Mouse (Mus musculus): ENCODE data around the gene Myh6. TPM values are rescaled to one million over a fixed set of nuclear protein-coding genes. Genes with fewer than 3 reads are reported as not detected.

The Myh6 gene
- polyA plus RNA-seq, 1 experiment from 2014 or later = 2,306 TPM

DNA sequence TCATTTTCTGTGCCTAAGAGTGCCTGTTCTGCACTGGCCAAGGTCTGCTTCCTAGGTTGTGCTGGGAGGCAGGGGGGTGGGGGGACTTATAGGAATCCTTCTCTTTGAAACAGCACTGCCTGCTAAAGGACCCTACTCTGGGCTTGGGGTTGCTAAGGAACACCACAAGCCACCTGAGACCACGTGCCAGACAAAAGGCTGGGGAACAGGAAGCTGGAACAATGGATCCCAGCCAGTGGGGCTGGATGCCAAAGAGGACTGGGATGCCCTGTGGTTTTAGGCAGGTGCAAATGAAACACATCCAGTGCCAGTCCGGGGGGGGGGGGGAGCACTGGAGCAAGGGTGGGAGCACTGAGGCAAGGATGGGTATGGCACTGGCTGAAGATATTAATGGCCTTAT is 36.3 kb downstream of the Myh6 start:
- Histone ChIP-seq H3K9ac (ENCODE audit: low read depth, low read length) (no peak overlapping the region), H3K27me3 (ENCODE audit: control insufficient read depth, insufficient read depth, low read length) (peaks cover 17% of the 10 kb centered on the region), H3K36me3 (ENCODE audit: control insufficient read depth, insufficient read depth, low read length) (no peaks in the 10 kb centered on the region), H3K4me2 (no peak overlapping the region), H3K4me3 (ENCODE audit: low read depth, low read length) (no peak overlapping the region), H3K27ac (ENCODE audit: low read depth, low read length) (no peak overlapping the region), H3K9me3 (replicated peaks; ENCODE audit: control insufficient read depth, low read length) (no peaks in the 10 kb centered on the region), H3K4me1 (ENCODE audit: control insufficient read depth, insufficient read depth, low read length) (peaks cover 6% of the 10 kb centered on the region)
- WGBS (ENCODE audit: insufficient replicate concordance) = 33% methylated on average over 2 of the region's 2 CpGs
- ATAC-seq (replicated peaks; ENCODE audit: insufficient number of reproducible peaks, low FRiP score, low TSS enrichment) = no peak

GRCm38 (mm10) chr14:54929801-54930200 is 36.9 kb downstream of the Myh6 start:
- no peaks in the 10 kb centered on the region for H3K36me3 ChIP-seq (ENCODE audit: control insufficient read depth, insufficient read depth, low read length)
- peaks cover 23% of the 10 kb centered on the region for H3K27me3 ChIP-seq (ENCODE audit: control insufficient read depth, insufficient read depth, low read length)
- no peaks in the 10 kb centered on the region for H3K9me3 ChIP-seq (replicated peaks; ENCODE audit: control insufficient read depth, low read length)
- H3K9ac ChIP-seq (ENCODE audit: low read depth, low read length) = no peak overlapping the region; the same call in 1 of the 2 replicates
- no peak overlapping the region for H3K4me2 ChIP-seq
- H3K4me3 ChIP-seq (ENCODE audit: low read depth, low read length) = no peak overlapping the region
- H3K4me1 ChIP-seq (ENCODE audit: control insufficient read depth, insufficient read depth, low read length) = peaks cover 13% of the 10 kb centered on the region
- WGBS (ENCODE audit: insufficient replicate concordance) = 56% methylated on average over 5 of the region's 5 CpGs
- no peak overlapping the region for H3K27ac ChIP-seq (ENCODE audit: low read depth, low read length)
- ATAC-seq (replicated peaks; ENCODE audit: insufficient number of reproducible peaks, low FRiP score, low TSS enrichment) = no peak

- peak overlapping the region; percentile 94 for H3K4me2 ChIP-seq
- WGBS (ENCODE audit: insufficient replicate concordance) = 17% methylated on average over 7 of the region's 7 CpGs
- no peaks in the 10 kb centered on the region for H3K36me3 ChIP-seq (ENCODE audit: control insufficient read depth, insufficient read depth, low read length)
- no peaks in the 10 kb centered on the region for H3K9me3 ChIP-seq (replicated peaks; ENCODE audit: control insufficient read depth, low read length)
- no peak overlapping the region for H3K9ac ChIP-seq (ENCODE audit: low read depth, low read length)
- H3K4me1 ChIP-seq (ENCODE audit: control insufficient read depth, insufficient read depth, low read length) = peaks cover 24% of the 10 kb centered on the region
- H3K27ac ChIP-seq (ENCODE audit: low read depth, low read length) = peak overlapping the region; percentile 64
- H3K27me3 ChIP-seq (ENCODE audit: control insufficient read depth, insufficient read depth, low read length) = peaks cover 23% of the 10 kb centered on the region
- H3K4me3 ChIP-seq (ENCODE audit: low read depth, low read length) = peak overlapping the region; percentile 43
- no peak for ATAC-seq (replicated peaks; ENCODE audit: insufficient number of reproducible peaks, low FRiP score, low TSS enrichment)
Measured at GRCm38 (mm10) chr14:54927296-54927695, 39.4 kb downstream of the Myh6 start.

GRCm38 (mm10) chr14:54926401-54927158 is 40.1 kb downstream of the Myh6 start:
- H3K36me3 ChIP-seq (ENCODE audit: control insufficient read depth, insufficient read depth, low read length) = no peaks in the 10 kb centered on the region; the same call in 1 of the 2 replicates
- no peaks in the 10 kb centered on the region; the same call in 1 of the 2 replicates for H3K9me3 ChIP-seq (replicated peaks; ENCODE audit: control insufficient read depth, low read length)
- peak overlapping the region; percentile 64 for H3K27ac ChIP-seq (ENCODE audit: low read depth, low read length)
- peaks cover 24% of the 10 kb centered on the region for H3K4me1 ChIP-seq (ENCODE audit: control insufficient read depth, insufficient read depth, low read length)
- peak overlapping the region; percentile 94 for H3K4me2 ChIP-seq
- 2% methylated on average over 45 of the region's 58 CpGs for WGBS (ENCODE audit: insufficient replicate concordance)
- H3K9ac ChIP-seq (ENCODE audit: low read depth, low read length) = peak overlapping the region; percentile 66
- peak overlapping the region; percentile 43 for H3K4me3 ChIP-seq (ENCODE audit: low read depth, low read length)
- H3K27me3 ChIP-seq (ENCODE audit: control insufficient read depth, insufficient read depth, low read length) = peaks cover 23% of the 10 kb centered on the region
- peak; percentile 50; the same call in 1 of the 2 replicates for ATAC-seq (replicated peaks; ENCODE audit: insufficient number of reproducible peaks, low FRiP score, low TSS enrichment)

GRCm38 (mm10) chr14:54925349-54926342 is 41.1 kb downstream of the Myh6 start, which contains the start of gene Efs:
TSS of gene Efs (minus strand) at chr14:54926126.
- H3K9me3 ChIP-seq (replicated peaks; ENCODE audit: control insufficient read depth, low read length) = peaks cover 8% of the 10 kb centered on the region
- H3K36me3 ChIP-seq (ENCODE audit: control insufficient read depth, insufficient read depth, low read length) = peaks cover 4% of the 10 kb centered on the region
- H3K27ac ChIP-seq (ENCODE audit: low read depth, low read length) = peak within 1 kb of the TSS; percentile 64
- peak within 1 kb of the TSS; percentile 43 for H3K4me3 ChIP-seq (ENCODE audit: low read depth, low read length)
- H3K4me2 ChIP-seq = peak within 1 kb of the TSS; percentile 94
- peaks cover 24% of the 10 kb centered on the region for H3K4me1 ChIP-seq (ENCODE audit: control insufficient read depth, insufficient read depth, low read length)
- WGBS (ENCODE audit: insufficient replicate concordance) = 3% methylated on average over 56 of the region's 57 CpGs
- H3K27me3 ChIP-seq (ENCODE audit: control insufficient read depth, insufficient read depth, low read length) = peaks cover 23% of the 10 kb centered on the region
- ATAC-seq (replicated peaks; ENCODE audit: insufficient number of reproducible peaks, low FRiP score, low TSS enrichment) = peak; percentile 50
- peak within 1 kb of the TSS; percentile 66 for H3K9ac ChIP-seq (ENCODE audit: low read depth, low read length)

DNA sequence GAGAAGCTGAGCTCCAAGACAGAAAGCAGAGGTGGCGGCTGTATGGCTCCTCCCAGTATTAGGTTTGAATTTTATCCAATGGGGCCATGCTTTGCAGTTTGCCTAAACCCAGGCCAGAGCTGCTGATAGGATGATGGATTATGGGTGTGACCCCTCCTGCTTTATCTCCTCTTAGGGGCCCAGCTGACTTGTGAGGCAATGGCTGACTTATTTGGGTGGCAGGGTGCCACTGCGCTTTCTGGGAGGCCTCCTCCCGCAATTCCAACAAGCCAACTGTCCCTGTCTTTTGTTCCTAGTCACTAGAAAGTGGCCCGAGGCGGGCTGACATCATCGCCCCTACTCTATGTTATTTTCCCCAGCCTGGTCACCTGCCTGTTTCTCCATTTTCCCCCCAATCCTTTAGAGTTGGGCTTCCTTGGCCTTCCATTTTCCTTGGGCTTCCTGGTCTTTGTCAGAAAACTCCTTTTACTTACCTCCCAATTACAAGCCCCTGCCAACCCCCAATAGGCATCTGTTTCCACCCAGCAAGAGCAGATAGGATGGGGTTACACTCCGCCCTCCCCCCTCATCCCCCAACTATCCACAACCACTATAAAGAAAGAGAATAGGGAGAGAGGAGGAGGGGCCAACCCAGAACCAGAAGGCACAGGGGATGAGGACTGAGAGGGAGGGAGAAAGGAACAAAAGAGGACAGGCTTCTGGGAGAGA is 41.9 kb downstream of the Myh6 start:
- Histone ChIP-seq H3K4me3 (ENCODE audit: low read depth, low read length) (peak overlapping the region; percentile 43), H3K27ac (ENCODE audit: low read depth, low read length) (peak overlapping the region; percentile 64), H3K36me3 (ENCODE audit: control insufficient read depth, insufficient read depth, low read length) (peaks cover 5% of the 10 kb centered on the region), H3K4me1 (ENCODE audit: control insufficient read depth, insufficient read depth, low read length) (peaks cover 24% of the 10 kb centered on the region), H3K27me3 (ENCODE audit: control insufficient read depth, insufficient read depth, low read length) (peaks cover 23% of the 10 kb centered on the region), H3K9me3 (replicated peaks; ENCODE audit: control insufficient read depth, low read length) (peaks cover 8% of the 10 kb centered on the region), H3K9ac (ENCODE audit: low read depth, low read length) (peak overlapping the region; percentile 66), H3K4me2 (peak overlapping the region; percentile 94)
- ATAC-seq (replicated peaks; ENCODE audit: insufficient number of reproducible peaks, low FRiP score, low TSS enrichment) = peak; percentile 75; the same call in 1 of the 2 replicates
- WGBS (ENCODE audit: insufficient replicate concordance) = 14% methylated on average over 7 of the region's 7 CpGs

GRCm38 (mm10) chr14:54920076-54920685 is 46.5 kb downstream of the Myh6 start:
- Histone ChIP-seq H3K27ac (ENCODE audit: low read depth, low read length) (no peak overlapping the region), H3K4me3 (ENCODE audit: low read depth, low read length) (no peak overlapping the region), H3K4me2 (no peak overlapping the region), H3K9ac (ENCODE audit: low read depth, low read length) (no peak overlapping the region), H3K9me3 (replicated peaks; ENCODE audit: control insufficient read depth, low read length) (peaks cover 8% of the 10 kb centered on the region), H3K4me1 (ENCODE audit: control insufficient read depth, insufficient read depth, low read length) (peaks cover 15% of the 10 kb centered on the region), H3K36me3 (ENCODE audit: control insufficient read depth, insufficient read depth, low read length) (peaks cover 11% of the 10 kb centered on the region), H3K27me3 (ENCODE audit: control insufficient read depth, insufficient read depth, low read length) (peaks cover 3% of the 10 kb centered on the region; the same call in 1 of the 2 replicates)
- no peak for ATAC-seq (replicated peaks; ENCODE audit: insufficient number of reproducible peaks, low FRiP score, low TSS enrichment)
- 90% methylated on average over 16 of the region's 16 CpGs for WGBS (ENCODE audit: insufficient replicate concordance)

All from heart, embryonic 11.5 days (tissue).